Mouse (Mus musculus) spleen, postnatal 36 days (tissue): ENCODE measurements around the gene Vstm4.

Experiments
- DNase-seq, 2 experiments: peaks; one replicate each; pipeline ENCODE4 v3.0.0; 2022; ENCODE audit warnings: low spot score in 2 of 2, mixed read lengths in 1 of 2

The Vstm4 gene

GRCm38 (mm10) chr14:32859831-32860569 lies 3.4 kb downstream of the Vstm4 start:
- DNase-seq: no peak

- DNase-seq: no peak
Observed at GRCm38 (mm10) chr14:32861149-32861581, 4.6 kb downstream of the Vstm4 start.

GRCm38 (mm10) chr14:32861656-32862055 lies 5.1 kb downstream of the Vstm4 start:
- DNase-seq: no peak

- DNase-seq: no peak
Observed at GRCm38 (mm10) chr14:32865331-32865730, 8.8 kb downstream of the Vstm4 start.

- DNase-seq: no peak
Observed at GRCm38 (mm10) chr14:32871963-32872362, 15.4 kb downstream of the Vstm4 start.

GRCm38 (mm10) chr14:32877549-32877948 lies 21.0 kb downstream of the Vstm4 start:
- peak in 1 of 2 experiments; percentile 3 for DNase-seq

- no peak for DNase-seq
Observed at GRCm38 (mm10) chr14:32880332-32880731, 23.8 kb downstream of the Vstm4 start.

- no peak for DNase-seq
Observed at GRCm38 (mm10) chr14:32881693-32882092, 25.1 kb downstream of the Vstm4 start.

- no peak for DNase-seq
Observed at GRCm38 (mm10) chr14:32888876-32889674, 32.5 kb downstream of the Vstm4 start.

GRCm38 (mm10) chr14:32894341-32894853 lies 37.8 kb downstream of the Vstm4 start:
- no peak for DNase-seq

GRCm38 (mm10) chr14:32894878-32895277 lies 38.3 kb downstream of the Vstm4 start:
- no peak for DNase-seq

- DNase-seq: no peak
Observed at GRCm38 (mm10) chr14:32896896-32897295, 40.3 kb downstream of the Vstm4 start.

GRCm38 (mm10) chr14:32903203-32903602 lies 46.6 kb downstream of the Vstm4 start:
- DNase-seq: no peak

GRCm38 (mm10) chr14:32906545-32906944 lies 50.0 kb downstream of the Vstm4 start:
- no peak for DNase-seq

GRCm38 (mm10) chr14:32909112-32909511 lies 52.6 kb downstream of the Vstm4 start:
- DNase-seq: no peak

GRCm38 (mm10) chr14:32911187-32911586 lies 54.6 kb downstream of the Vstm4 start:
- DNase-seq: no peak

GRCm38 (mm10) chr14:32915360-32915759 lies 58.8 kb downstream of the Vstm4 start:
- DNase-seq: no peak

GRCm38 (mm10) chr14:32917919-32918318 lies 61.4 kb downstream of the Vstm4 start:
- DNase-seq: no peak

- DNase-seq: no peak
Observed at GRCm38 (mm10) chr14:32923871-32924270, 67.3 kb downstream of the Vstm4 start.

GRCm38 (mm10) chr14:32931709-32932108 lies 75.2 kb downstream of the Vstm4 start:
- peak in 1 of 2 experiments; percentile 18 for DNase-seq

- no peak for DNase-seq
Observed at GRCm38 (mm10) chr14:32932220-32932619, 75.7 kb downstream of the Vstm4 start.

- DNase-seq: no peak
Observed at GRCm38 (mm10) chr14:32934064-32934463, 77.5 kb downstream of the Vstm4 start.

GRCm38 (mm10) chr14:32939217-32939616 lies 82.7 kb downstream of the Vstm4 start:
- DNase-seq: no peak
